ENCODE assay signal across 8 mouse cellular contexts in the genomic region with DNA sequence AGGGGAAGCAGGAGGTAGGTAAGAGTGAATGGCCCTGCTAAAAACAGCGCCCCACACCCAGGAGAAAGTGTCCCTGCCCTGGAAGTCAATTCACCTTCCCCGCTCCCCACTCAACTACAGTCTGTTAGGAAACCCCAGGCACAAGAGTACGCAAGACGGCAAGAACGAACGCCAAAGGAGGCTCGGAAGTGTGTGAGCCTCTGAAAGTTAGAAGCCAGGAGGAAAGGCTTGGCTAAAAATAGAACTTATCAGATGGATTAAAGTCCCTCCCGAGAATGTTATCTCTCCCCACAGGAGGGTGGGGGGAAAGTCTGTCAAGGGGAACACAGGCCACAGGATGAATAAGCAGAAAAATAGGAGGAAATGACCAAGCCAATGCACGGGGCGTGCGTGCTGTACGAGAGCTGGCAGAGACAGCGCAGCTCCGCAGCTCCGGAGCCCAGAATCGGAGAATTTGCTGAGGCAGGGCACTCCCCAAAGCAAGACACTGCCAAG. TPM values are rescaled to one million over a fixed set of nuclear protein-coding genes. Genes with fewer than 3 reads are reported as not detected.
DNase-seq lines count a peak whose midpoint lies in the region; ATAC-seq and TF ChIP-seq lines count a peak whose summit lies in the region.

No protein-coding gene starts in this region.

- H3K4me3 ChIP-seq in cortical plate, adult 2 months (ENCODE audit: insufficient read depth, low read length), result 0 out of 2 replicates have a peak overlapping the region, but pooled peaks have one; percentile 1
- H3K4me3 ChIP-seq in heart, embryonic 12.5 days, result peak overlapping the region; percentile 46
- H3K4me3 ChIP-seq in kidney, embryonic 15.5 days (replicated peaks), result peak overlapping the region; percentile 31
- H3K4me3 ChIP-seq in stomach, embryonic 14.5 days (ENCODE audit: low read depth, low read length), result peak overlapping the region; percentile 21

- peaks cover under 1% of the 10 kb centered on the region; the same call in 1 of the 2 replicates for H3K9me3 ChIP-seq in heart, embryonic 12.5 days (replicated peaks)
- H3K9me3 ChIP-seq in kidney, embryonic 15.5 days (replicated peaks), result no peaks in the 10 kb centered on the region
- no peaks in the 10 kb centered on the region for H3K9me3 ChIP-seq in stomach, embryonic 14.5 days (ENCODE audit: control insufficient read depth, low read depth, low read length)

- DNase-seq in frontal cortex, postnatal 10 days (ENCODE audit: low spot score in 2 of 2), result no peak
- DNase-seq in lung, postnatal 25 days (ENCODE audit: low spot score), result peak; percentile 19
- no peak for DNase-seq in layer of hippocampus, adult 9-10 months (ENCODE audit: low spot score)

- WGBS in heart, embryonic 12.5 days, result 1% methylated on average over 16 of the region's 16 CpGs
- under 1% methylated on average over 16 of the region's 16 CpGs for WGBS in kidney, embryonic 15.5 days
- under 1% methylated on average over 16 of the region's 16 CpGs for WGBS in stomach, embryonic 14.5 days

- TF ChIP-seq CTCF in cortical plate, adult 2 months (IDR thresholded peaks at IDR 0.05; ENCODE audit: extremely low read depth, insufficient read depth, low read length), result no peak

- no peak for TF ChIP-seq POLR2A in cortical plate, adult 2 months (IDR thresholded peaks at IDR 0.05; ENCODE audit: extremely low read depth, insufficient read depth, low read length)

- no peaks in the 10 kb centered on the region for H3K4me1 ChIP-seq in cortical plate, adult 2 months (ENCODE audit: control insufficient read depth, insufficient read depth, low read length)
- peaks cover 20% of the 10 kb centered on the region for H3K4me1 ChIP-seq in heart, embryonic 12.5 days (replicated peaks)
- H3K4me1 ChIP-seq in kidney, embryonic 15.5 days, result peaks cover 33% of the 10 kb centered on the region
- 0 out of 2 replicates have a peak, but pooled peaks cover 8% of the 10 kb centered on the region for H3K4me1 ChIP-seq in stomach, embryonic 14.5 days (ENCODE audit: control insufficient read depth, insufficient read depth, low read length)

- ATAC-seq in frontal cortex, adult (ENCODE audit: low TSS enrichment), result peak; percentile 72
- peak; percentile 96 for ATAC-seq in heart, embryonic 12.5 days (ENCODE audit: insufficient number of reproducible peaks, low FRiP score)
- peak; percentile 87 for ATAC-seq in kidney, embryonic 15.5 days (replicated peaks; ENCODE audit: low FRiP score)
- ATAC-seq in stomach, embryonic 14.5 days (ENCODE audit: insufficient number of reproducible peaks, insufficient read depth, low FRiP score, low read depth), result peak; percentile 88

- no peaks in the 10 kb centered on the region for H3K36me3 ChIP-seq in heart, embryonic 12.5 days
- H3K36me3 ChIP-seq in kidney, embryonic 15.5 days, result no peaks in the 10 kb centered on the region
- no peaks in the 10 kb centered on the region for H3K36me3 ChIP-seq in stomach, embryonic 14.5 days (ENCODE audit: control insufficient read depth, insufficient read depth, low read length)

- peaks cover 5% of the 10 kb centered on the region; the same call in 1 of the 2 replicates for H3K27me3 ChIP-seq in heart, embryonic 12.5 days (replicated peaks)
- H3K27me3 ChIP-seq in kidney, embryonic 15.5 days, result peaks cover 35% of the 10 kb centered on the region; the same call in 1 of the 2 replicates
- no peaks in the 10 kb centered on the region for H3K27me3 ChIP-seq in stomach, embryonic 14.5 days (ENCODE audit: control insufficient read depth, insufficient read depth, low read length)

- H3K27ac ChIP-seq in cortical plate, adult 2 months (ENCODE audit: insufficient read depth, low read length), result no peak overlapping the region
- peak overlapping the region; percentile 58 for H3K27ac ChIP-seq in heart, embryonic 12.5 days (ENCODE audit: poor library complexity, severe bottlenecking)
- H3K27ac ChIP-seq in kidney, embryonic 15.5 days, result peak overlapping the region; percentile 82
- H3K27ac ChIP-seq in stomach, embryonic 14.5 days (ENCODE audit: low read length), result peak overlapping the region; percentile 82

- peak overlapping the region; percentile 62 for H3K9ac ChIP-seq in heart, embryonic 12.5 days
- 0 out of 2 replicates have a peak overlapping the region, but pooled peaks have one; percentile 17 for H3K9ac ChIP-seq in kidney, embryonic 15.5 days
- H3K9ac ChIP-seq in stomach, embryonic 14.5 days (replicated peaks; ENCODE audit: low read depth, low read length), result no peak overlapping the region

- peak overlapping the region; percentile 81 for H3K4me2 ChIP-seq in heart, embryonic 12.5 days
- peak overlapping the region; percentile 58 for H3K4me2 ChIP-seq in kidney, embryonic 15.5 days
- peak overlapping the region; percentile 50 for H3K4me2 ChIP-seq in stomach, embryonic 14.5 days (replicated peaks; ENCODE audit: low read depth, low read length)

RNA-seq across cellular contexts. Expression of a gene that starts 41.0 kb away (rescaled TPM):
- 5.3 and 6.3 TPM in 2 replicates for polyA plus RNA-seq in cortical plate, adult 2 months (2012; rRNA removed)
- polyA plus RNA-seq in heart, embryonic 12.5 days (2016; fragmentation: Nextera tagmentation; extraction: Ambion mirVana), result 7.4 and 7.5 TPM in 2 replicates
- 14.3 and 15.3 TPM in 2 replicates for polyA plus RNA-seq in kidney, embryonic 15.5 days (2015; fragmentation: Nextera tagmentation; extraction: Ambion mirVana)
- polyA plus RNA-seq in stomach, embryonic 14.5 days (2014; fragmentation: Nextera tagmentation; extraction: Ambion mirVana), result 46.7 and 54.2 TPM in 2 replicates
